Mouse (Mus musculus): ENCODE measurements around the gene Eif2b3. TPM values are rescaled to one million over a fixed set of nuclear protein-coding genes. Genes with fewer than 3 reads are reported as not detected.
A peak's percentile ranks its signal among the peaks of the same experiment; 100 is the strongest.

Gene Eif2b3
- polyA plus RNA-seq, 1 experiment from 2014 or later, result 43.0 TPM

DNA sequence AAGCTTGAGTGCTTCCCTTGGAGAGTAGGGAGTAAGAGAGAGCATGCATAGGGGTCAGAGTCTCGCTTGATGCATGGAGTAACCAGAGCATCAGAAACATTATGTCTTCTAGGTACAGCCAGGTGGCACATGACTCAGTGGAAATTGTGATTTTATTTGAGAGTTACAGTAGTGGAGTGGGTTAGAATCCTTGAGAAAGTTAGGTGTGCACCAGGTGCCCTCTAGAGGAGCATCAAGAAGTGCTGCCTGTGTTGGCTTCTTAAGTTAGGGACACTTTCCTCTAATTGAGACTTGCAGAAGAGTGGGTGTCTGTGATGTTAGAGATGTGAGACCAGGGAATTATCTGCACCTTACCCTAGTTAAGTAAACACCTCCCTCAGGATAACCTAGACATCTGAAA is 11.9 kb downstream of the Eif2b3 start:
- Histone ChIP-seq H3K27me3 (no peaks in the 10 kb centered on the region), H3K9ac (replicated peaks) (no peak overlapping the region), H3K4me2 (replicated peaks) (no peak overlapping the region), H3K9me3 (no peaks in the 10 kb centered on the region), H3K27ac (replicated peaks) (no peak overlapping the region), H3K4me3 (no peak overlapping the region), H3K4me1 (no peaks in the 10 kb centered on the region), H3K36me3 (peaks cover 11% of the 10 kb centered on the region)
- 100% methylated on average over 1 of the region's 1 CpGs for WGBS
- ATAC-seq (replicated peaks), result no peak

- H3K36me3 ChIP-seq, result no peaks in the 10 kb centered on the region; the same call in 1 of the 2 replicates
- H3K27ac ChIP-seq (replicated peaks), result peak overlapping the region; percentile 90
- no peaks in the 10 kb centered on the region for H3K27me3 ChIP-seq
- no peak overlapping the region for H3K4me3 ChIP-seq
- H3K9me3 ChIP-seq, result no peaks in the 10 kb centered on the region
- H3K4me2 ChIP-seq (replicated peaks), result 0 out of 2 replicates have a peak overlapping the region, but pooled peaks have one; percentile 2
- WGBS, result 15% methylated on average over 9 of the region's 9 CpGs
- H3K4me1 ChIP-seq, result peaks cover 34% of the 10 kb centered on the region
- peak; percentile 84 for ATAC-seq (replicated peaks)
- no peak overlapping the region for H3K9ac ChIP-seq (replicated peaks)
These were observed 20.9 kb downstream of the Eif2b3 start for GRCm38 (mm10) chr4:117039925-117040687.

GRCm38 (mm10) chr4:117040791-117041190 is 21.6 kb downstream of the Eif2b3 start:
- peak; percentile 33; the same call in 1 of the 2 replicates for ATAC-seq (replicated peaks)
- H3K4me2 ChIP-seq (replicated peaks), result peak overlapping the region; percentile 2; the same call in 1 of the 2 replicates
- no peaks in the 10 kb centered on the region for H3K27me3 ChIP-seq
- H3K4me3 ChIP-seq, result no peak overlapping the region
- peak overlapping the region; percentile 90 for H3K27ac ChIP-seq (replicated peaks)
- peaks cover 34% of the 10 kb centered on the region for H3K4me1 ChIP-seq
- no peaks in the 10 kb centered on the region for H3K9me3 ChIP-seq
- 46% methylated on average over 1 of the region's 1 CpGs for WGBS
- no peaks in the 10 kb centered on the region for H3K36me3 ChIP-seq
- H3K9ac ChIP-seq (replicated peaks), result no peak overlapping the region

DNA sequence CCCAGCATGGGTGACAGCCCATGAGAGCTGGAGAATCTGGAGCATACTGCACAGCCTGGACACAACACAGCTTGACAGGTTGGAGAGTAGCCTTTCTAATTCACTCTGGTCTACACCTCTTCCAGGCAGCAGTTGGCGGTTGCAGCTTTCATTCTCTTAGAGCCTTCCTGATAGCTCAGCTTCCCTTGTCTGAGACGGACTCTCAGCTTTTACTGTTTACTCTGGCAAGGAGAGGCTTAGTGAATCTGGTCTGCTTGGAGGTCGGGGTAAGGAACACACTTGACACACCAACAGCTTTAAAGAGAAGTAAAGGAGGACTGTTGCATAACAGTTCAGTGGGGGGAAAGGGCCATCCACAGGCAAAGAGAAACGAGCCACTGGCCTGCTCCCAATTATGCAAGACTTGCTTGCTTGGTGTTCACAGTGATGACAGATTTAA is 22.1 kb downstream of the Eif2b3 start:
- Histone ChIP-seq H3K27me3 (no peaks in the 10 kb centered on the region), H3K4me1 (peaks cover 34% of the 10 kb centered on the region), H3K9me3 (no peaks in the 10 kb centered on the region), H3K4me3 (no peak overlapping the region), H3K9ac (replicated peaks) (no peak overlapping the region), H3K27ac (replicated peaks) (peak overlapping the region; percentile 90), H3K4me2 (replicated peaks) (no peak overlapping the region), H3K36me3 (no peaks in the 10 kb centered on the region)
- peak; percentile 39 for ATAC-seq (replicated peaks)
- 28% methylated on average over 4 of the region's 4 CpGs for WGBS

DNA sequence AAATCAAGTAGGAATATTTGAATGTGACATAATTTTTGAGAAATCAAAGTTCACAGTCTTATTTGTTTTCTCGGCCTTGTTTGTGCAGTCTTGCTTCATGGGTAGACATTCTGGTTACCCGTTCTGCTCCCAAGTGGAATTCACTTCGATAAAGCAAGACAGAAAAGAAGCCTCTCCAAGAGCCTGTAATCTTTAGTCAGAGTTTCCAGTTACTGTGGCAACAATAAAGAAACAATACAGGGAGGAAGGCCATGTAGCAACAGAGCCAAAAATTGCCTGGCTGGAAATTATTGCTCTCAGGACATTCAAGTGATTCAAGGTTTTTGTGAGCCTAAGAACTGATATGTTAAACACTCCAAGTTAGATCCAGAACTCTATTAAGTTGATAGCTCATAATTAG is 29.6 kb downstream of the Eif2b3 start:
- Histone ChIP-seq H3K36me3 (no peaks in the 10 kb centered on the region), H3K27ac (replicated peaks) (no peak overlapping the region), H3K9me3 (no peaks in the 10 kb centered on the region), H3K4me3 (no peak overlapping the region), H3K9ac (replicated peaks) (no peak overlapping the region), H3K4me2 (replicated peaks) (no peak overlapping the region), H3K27me3 (no peaks in the 10 kb centered on the region), H3K4me1 (peaks cover 5% of the 10 kb centered on the region; the same call in 1 of the 2 replicates)
- WGBS, result 69% methylated on average over 3 of the region's 3 CpGs
- no peak for ATAC-seq (replicated peaks)

- WGBS, result 100% methylated on average over 1 of the region's 1 CpGs
- ATAC-seq (replicated peaks), result no peak
- H3K27me3 ChIP-seq, result no peaks in the 10 kb centered on the region
- H3K9me3 ChIP-seq, result no peaks in the 10 kb centered on the region
- no peaks in the 10 kb centered on the region for H3K36me3 ChIP-seq
- peaks cover 8% of the 10 kb centered on the region; the same call in 1 of the 2 replicates for H3K4me1 ChIP-seq
- H3K9ac ChIP-seq (replicated peaks), result no peak overlapping the region
- H3K4me2 ChIP-seq (replicated peaks), result no peak overlapping the region
- H3K27ac ChIP-seq (replicated peaks), result no peak overlapping the region
- H3K4me3 ChIP-seq, result no peak overlapping the region
These were observed 30.3 kb downstream of the Eif2b3 start for GRCm38 (mm10) chr4:117049485-117049884.

GRCm38 (mm10) chr4:117052626-117053025 is 33.4 kb downstream of the Eif2b3 start:
- Histone ChIP-seq H3K4me3 (no peak overlapping the region), H3K4me2 (replicated peaks) (no peak overlapping the region), H3K27ac (replicated peaks) (no peak overlapping the region), H3K36me3 (no peaks in the 10 kb centered on the region), H3K4me1 (peaks cover 8% of the 10 kb centered on the region; the same call in 1 of the 2 replicates), H3K9me3 (no peaks in the 10 kb centered on the region), H3K9ac (replicated peaks) (no peak overlapping the region), H3K27me3 (no peaks in the 10 kb centered on the region)
- 75% methylated on average over 4 of the region's 4 CpGs for WGBS
- ATAC-seq (replicated peaks), result no peak

GRCm38 (mm10) chr4:117053956-117054355 is 34.8 kb downstream of the Eif2b3 start:
- no peaks in the 10 kb centered on the region for H3K9me3 ChIP-seq
- no peak overlapping the region for H3K4me3 ChIP-seq
- H3K27me3 ChIP-seq, result no peaks in the 10 kb centered on the region
- ATAC-seq (replicated peaks), result peak; percentile 63
- H3K4me2 ChIP-seq (replicated peaks), result no peak overlapping the region
- H3K9ac ChIP-seq (replicated peaks), result no peak overlapping the region
- no peaks in the 10 kb centered on the region for H3K36me3 ChIP-seq
- peaks cover 8% of the 10 kb centered on the region; the same call in 1 of the 2 replicates for H3K4me1 ChIP-seq
- peak overlapping the region; percentile 38 for H3K27ac ChIP-seq (replicated peaks)
- 58% methylated on average over 4 of the region's 4 CpGs for WGBS

DNA sequence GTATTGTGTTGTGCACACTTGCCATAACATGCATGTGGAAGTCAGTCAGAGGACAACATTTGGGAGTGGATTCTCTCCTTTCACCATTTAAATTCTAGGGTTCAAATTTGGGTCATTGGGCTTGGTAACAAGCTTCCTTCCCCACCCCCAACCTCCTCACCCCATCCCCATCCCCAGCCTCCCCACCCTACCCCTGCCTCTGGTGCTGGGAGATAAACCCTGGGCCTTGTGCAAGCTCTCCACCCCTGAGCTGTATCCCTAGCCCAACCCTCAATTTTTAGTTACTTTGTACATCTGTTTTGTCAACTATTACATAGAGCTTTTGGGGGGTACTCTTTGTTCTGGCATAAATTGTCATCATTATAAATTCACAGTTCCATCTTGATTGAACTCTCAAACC is 36.9 kb downstream of the Eif2b3 start:
- H3K27me3 ChIP-seq, result no peaks in the 10 kb centered on the region
- H3K9ac ChIP-seq (replicated peaks), result no peak overlapping the region
- no peak overlapping the region for H3K4me2 ChIP-seq (replicated peaks)
- H3K36me3 ChIP-seq, result peaks cover 2% of the 10 kb centered on the region; the same call in 1 of the 2 replicates
- peaks cover 8% of the 10 kb centered on the region; the same call in 1 of the 2 replicates for H3K4me1 ChIP-seq
- H3K9me3 ChIP-seq, result no peaks in the 10 kb centered on the region
- no peak for ATAC-seq (replicated peaks)
- no peak overlapping the region for H3K4me3 ChIP-seq
- H3K27ac ChIP-seq (replicated peaks), result no peak overlapping the region

DNA sequence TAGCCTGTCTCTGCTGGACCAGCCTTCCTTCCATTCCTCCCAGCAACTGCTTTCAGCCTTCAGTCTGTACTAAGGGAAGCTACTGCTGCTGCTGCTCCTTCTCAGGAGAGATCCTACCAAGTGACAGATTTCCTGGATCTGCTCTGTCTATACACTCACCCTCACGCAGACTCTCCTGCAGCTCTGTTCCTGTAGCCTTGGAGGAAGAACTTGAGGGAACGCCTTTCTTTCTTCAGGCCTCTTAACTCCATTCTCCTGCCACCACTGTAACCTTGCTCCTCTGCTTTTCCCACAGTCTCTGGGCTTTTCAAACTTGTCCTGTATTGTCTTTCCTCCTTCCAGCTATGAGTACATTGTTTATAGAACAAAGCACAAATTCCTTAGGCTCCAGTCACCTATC is 37.3 kb downstream of the Eif2b3 start:
- ATAC-seq (replicated peaks), result no peak
- H3K27me3 ChIP-seq, result no peaks in the 10 kb centered on the region
- no peak overlapping the region for H3K4me3 ChIP-seq
- H3K4me1 ChIP-seq, result peaks cover 8% of the 10 kb centered on the region; the same call in 1 of the 2 replicates
- H3K9ac ChIP-seq (replicated peaks), result no peak overlapping the region
- no peak overlapping the region for H3K27ac ChIP-seq (replicated peaks)
- peaks cover 6% of the 10 kb centered on the region; the same call in 1 of the 2 replicates for H3K36me3 ChIP-seq
- no peak overlapping the region for H3K4me2 ChIP-seq (replicated peaks)
- no peaks in the 10 kb centered on the region for H3K9me3 ChIP-seq
- WGBS, result 79% methylated on average over 2 of the region's 2 CpGs

- WGBS, result 89% methylated on average over 4 of the region's 4 CpGs
- H3K4me2 ChIP-seq (replicated peaks), result no peak overlapping the region
- H3K36me3 ChIP-seq, result peaks cover 8% of the 10 kb centered on the region; the same call in 1 of the 2 replicates
- no peak overlapping the region for H3K9ac ChIP-seq (replicated peaks)
- ATAC-seq (replicated peaks), result no peak
- H3K4me3 ChIP-seq, result no peak overlapping the region
- H3K4me1 ChIP-seq, result peaks cover 7% of the 10 kb centered on the region; the same call in 1 of the 2 replicates
- no peaks in the 10 kb centered on the region for H3K27me3 ChIP-seq
- no peak overlapping the region for H3K27ac ChIP-seq (replicated peaks)
- H3K9me3 ChIP-seq, result no peaks in the 10 kb centered on the region
These were observed 39.3 kb downstream of the Eif2b3 start for GRCm38 (mm10) chr4:117058512-117058911.

DNA sequence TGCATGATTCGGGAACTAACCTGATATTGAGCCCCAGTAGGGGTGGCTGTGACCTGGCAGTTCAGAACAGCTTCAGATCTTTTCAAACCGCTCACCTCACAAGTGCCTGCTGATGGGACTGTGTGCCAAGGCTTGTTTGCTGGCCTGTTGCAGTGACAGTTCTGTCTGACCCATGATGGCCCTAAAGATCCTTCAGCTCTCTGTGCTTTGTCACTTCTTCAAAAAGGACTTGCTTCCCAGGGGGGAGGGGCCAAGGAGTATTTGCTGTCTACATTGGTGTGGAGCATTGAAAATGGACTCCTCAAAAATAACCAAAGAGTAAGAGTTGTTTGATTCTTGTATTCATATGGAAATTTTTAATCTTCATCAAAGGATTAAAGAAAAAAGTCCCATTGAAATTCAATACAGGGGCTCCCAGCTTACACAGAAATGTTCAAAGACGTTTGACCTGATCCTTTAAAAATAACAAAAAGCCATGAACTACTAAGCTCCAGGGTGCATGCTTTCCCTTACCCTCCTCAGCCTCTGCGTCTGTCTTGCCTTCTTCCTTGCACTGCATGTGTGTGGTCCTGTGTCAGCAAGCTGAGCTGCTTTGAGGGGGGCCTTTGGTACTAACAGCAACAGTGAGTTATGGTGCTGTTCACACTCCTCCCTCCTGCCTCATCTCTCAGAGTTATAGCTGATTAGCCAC is 43.6 kb downstream of the Eif2b3 start:
- H3K9ac ChIP-seq (replicated peaks), result no peak overlapping the region
- H3K36me3 ChIP-seq, result peaks cover 28% of the 10 kb centered on the region
- WGBS, result 25% methylated on average over 4 of the region's 4 CpGs
- H3K9me3 ChIP-seq, result no peaks in the 10 kb centered on the region
- ATAC-seq (replicated peaks), result no peak
- no peak overlapping the region for H3K27ac ChIP-seq (replicated peaks)
- H3K4me2 ChIP-seq (replicated peaks), result no peak overlapping the region
- no peaks in the 10 kb centered on the region for H3K27me3 ChIP-seq
- no peaks in the 10 kb centered on the region for H3K4me1 ChIP-seq
- no peak overlapping the region for H3K4me3 ChIP-seq

All from forebrain, embryonic 15.5 days (tissue).